Mouse (Mus musculus): ENCODE results near the gene Atad5. TPM values are rescaled to one million over a fixed set of nuclear protein-coding genes. Genes with fewer than 3 reads are reported as not detected.

Atad5 gene
- polyA plus RNA-seq, 1 experiment from 2014 or later, result 4.9 TPM

DNA sequence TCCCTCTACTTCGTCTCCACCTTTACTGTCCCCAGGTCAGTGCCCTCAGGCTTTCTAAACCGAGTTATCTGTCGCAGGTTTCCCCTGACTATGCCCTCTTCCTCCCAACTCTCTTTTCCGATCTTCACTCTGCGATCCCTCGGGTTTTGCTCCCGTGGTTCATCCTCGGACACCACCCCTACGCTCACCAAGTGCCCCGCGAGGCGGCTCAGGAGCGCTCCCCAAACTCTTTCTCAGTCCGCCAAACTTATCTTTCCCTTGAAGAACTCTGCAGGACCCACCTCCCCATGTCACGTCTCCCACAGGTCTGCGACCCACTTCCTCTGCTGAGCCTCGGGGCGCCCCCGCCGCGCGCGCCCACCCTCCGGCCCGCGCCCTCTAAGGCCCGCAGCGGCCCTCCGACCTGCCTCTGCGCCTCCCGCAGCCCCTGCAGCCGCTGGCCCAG lies 8.8 kb upstream of the Atad5 start:
- Histone ChIP-seq H3K4me1 (replicated peaks; ENCODE audit: insufficient read depth, low read length) (0 out of 2 replicates have a peak, but pooled peaks cover 8% of the 10 kb centered on the region), H3K27ac (peak overlapping the region; percentile 91), H3K9me3 (replicated peaks; ENCODE audit: low read length) (no peaks in the 10 kb centered on the region), H3K4me3 (replicated peaks; ENCODE audit: low read depth, low read length) (peak overlapping the region; percentile 94), H3K4me2 (ENCODE audit: low read length) (peak overlapping the region; percentile 75), H3K27me3 (ENCODE audit: insufficient read depth, low read length) (no peaks in the 10 kb centered on the region), H3K9ac (ENCODE audit: low read depth, low read length) (peak overlapping the region; percentile 95), H3K36me3 (ENCODE audit: insufficient read depth, low read length) (no peaks in the 10 kb centered on the region)
- ATAC-seq (replicated peaks; ENCODE audit: low FRiP score, low read depth), result peak; percentile 40
- TF ChIP-seq CTCF (IDR thresholded peaks at IDR 0.05; ENCODE audit: low read depth), result no peak
- DNase-seq (ENCODE audit: low spot score), result peak; percentile 52
- under 1% methylated on average over 32 of the region's 32 CpGs for WGBS

DNA sequence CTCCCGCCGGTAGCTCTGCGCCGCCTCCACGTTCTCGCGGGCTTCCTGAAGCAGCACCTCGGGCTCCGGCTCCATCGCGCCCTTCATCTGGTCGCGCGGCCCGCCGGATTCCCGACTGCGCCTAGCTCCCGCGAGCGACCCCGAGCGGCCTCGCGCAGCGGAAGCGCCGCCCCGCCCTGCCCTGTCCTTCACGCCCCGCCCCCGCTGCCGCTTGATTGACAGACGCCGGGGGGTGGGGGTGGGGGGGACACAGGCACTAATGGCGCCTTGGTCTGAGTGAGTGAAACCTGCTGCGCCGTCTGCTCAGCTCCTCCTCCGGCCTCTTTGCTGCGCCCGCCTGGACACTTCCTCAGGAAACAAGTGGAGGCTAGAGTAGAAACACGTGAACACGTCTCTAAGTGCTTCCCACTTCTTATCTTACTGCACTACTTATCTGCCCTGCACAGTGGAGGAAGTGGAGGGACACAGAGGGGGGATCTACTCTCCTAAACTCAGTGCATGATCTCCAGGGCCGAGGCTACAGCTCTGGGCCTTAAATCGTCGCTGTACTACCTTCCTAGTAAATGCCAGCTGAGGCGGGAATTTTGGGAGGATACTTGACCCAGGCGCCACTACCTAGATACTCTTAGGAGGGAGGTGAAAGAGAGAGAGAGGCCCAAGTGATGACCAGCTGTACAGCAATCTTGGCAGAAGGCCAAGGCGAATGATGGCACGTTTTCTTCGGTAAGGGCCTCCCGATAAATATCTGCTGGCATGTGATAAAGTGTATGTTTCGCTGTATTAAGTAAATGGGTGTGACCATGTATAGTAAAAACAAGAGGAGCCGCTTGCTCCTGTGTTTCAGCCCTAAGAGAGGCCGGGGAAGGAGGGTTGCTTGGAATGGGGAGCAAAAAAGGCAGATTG lies 8.1 kb upstream of the Atad5 start, which contains the start of gene Crlf3:
Gene Crlf3 (minus strand): TSS at position 166 of the 903 bp plus-strand sequence.
- Histone ChIP-seq H3K4me3 (replicated peaks; ENCODE audit: low read depth, low read length) (peak within 1 kb of the TSS; percentile 94), H3K36me3 (ENCODE audit: insufficient read depth, low read length) (no peaks in the 10 kb centered on the region), H3K9me3 (replicated peaks; ENCODE audit: low read length) (no peaks in the 10 kb centered on the region), H3K9ac (ENCODE audit: low read depth, low read length) (peak within 1 kb of the TSS; percentile 95), H3K4me2 (ENCODE audit: low read length) (peak within 1 kb of the TSS; percentile 75), H3K27ac (peak within 1 kb of the TSS; percentile 91), H3K4me1 (replicated peaks; ENCODE audit: insufficient read depth, low read length) (0 out of 2 replicates have a peak, but pooled peaks cover 8% of the 10 kb centered on the region), H3K27me3 (ENCODE audit: insufficient read depth, low read length) (no peaks in the 10 kb centered on the region)
- 7% methylated on average over 48 of the region's 55 CpGs for WGBS
- DNase-seq (ENCODE audit: low spot score), result peak; percentile 96
- peak; percentile 45; the same call in 1 of the 2 replicates for TF ChIP-seq CTCF (IDR thresholded peaks at IDR 0.05; ENCODE audit: low read depth)
- ATAC-seq (replicated peaks; ENCODE audit: low FRiP score, low read depth), result peak; percentile 95

DNA sequence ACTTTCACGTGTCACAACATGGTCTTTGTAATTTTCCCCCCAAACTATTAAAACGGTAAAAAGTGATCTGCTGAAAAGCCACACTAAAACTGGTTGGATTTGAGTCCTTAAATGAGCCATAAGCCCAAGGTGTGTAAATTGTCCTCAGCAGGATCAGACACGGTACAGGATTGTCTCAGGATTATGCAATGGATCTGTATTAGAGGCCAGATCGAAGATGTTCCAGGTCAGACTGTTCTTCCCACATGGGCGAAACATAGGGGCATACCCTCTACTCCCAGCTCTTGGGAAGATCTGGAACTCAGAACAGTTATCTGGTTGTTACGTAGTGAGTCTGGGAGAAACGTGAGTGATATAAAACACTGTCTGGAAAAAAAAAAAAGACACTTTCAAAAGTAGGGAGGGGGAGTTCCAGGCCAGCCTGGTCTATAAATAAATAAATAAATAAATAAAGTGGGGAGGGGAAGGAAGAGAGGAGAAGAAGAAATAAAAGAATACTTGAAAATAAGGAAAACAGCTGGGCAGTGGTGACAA lies 7.3 kb upstream of the Atad5 start:
- no peak for DNase-seq (ENCODE audit: low spot score)
- TF ChIP-seq CTCF (IDR thresholded peaks at IDR 0.05; ENCODE audit: low read depth), result no peak
- Histone ChIP-seq H3K4me1 (replicated peaks; ENCODE audit: insufficient read depth, low read length) (0 out of 2 replicates have a peak, but pooled peaks cover 8% of the 10 kb centered on the region), H3K9me3 (replicated peaks; ENCODE audit: low read length) (no peaks in the 10 kb centered on the region), H3K9ac (ENCODE audit: low read depth, low read length) (no peak overlapping the region), H3K4me2 (ENCODE audit: low read length) (peak overlapping the region; percentile 75; the same call in 1 of the 2 replicates), H3K4me3 (replicated peaks; ENCODE audit: low read depth, low read length) (no peak overlapping the region; the same call in 1 of the 2 replicates), H3K36me3 (ENCODE audit: insufficient read depth, low read length) (no peaks in the 10 kb centered on the region), H3K27ac (peak overlapping the region; percentile 91), H3K27me3 (ENCODE audit: insufficient read depth, low read length) (no peaks in the 10 kb centered on the region)
- no peak for ATAC-seq (replicated peaks; ENCODE audit: low FRiP score, low read depth)
- 76% methylated on average over 7 of the region's 7 CpGs for WGBS

DNA sequence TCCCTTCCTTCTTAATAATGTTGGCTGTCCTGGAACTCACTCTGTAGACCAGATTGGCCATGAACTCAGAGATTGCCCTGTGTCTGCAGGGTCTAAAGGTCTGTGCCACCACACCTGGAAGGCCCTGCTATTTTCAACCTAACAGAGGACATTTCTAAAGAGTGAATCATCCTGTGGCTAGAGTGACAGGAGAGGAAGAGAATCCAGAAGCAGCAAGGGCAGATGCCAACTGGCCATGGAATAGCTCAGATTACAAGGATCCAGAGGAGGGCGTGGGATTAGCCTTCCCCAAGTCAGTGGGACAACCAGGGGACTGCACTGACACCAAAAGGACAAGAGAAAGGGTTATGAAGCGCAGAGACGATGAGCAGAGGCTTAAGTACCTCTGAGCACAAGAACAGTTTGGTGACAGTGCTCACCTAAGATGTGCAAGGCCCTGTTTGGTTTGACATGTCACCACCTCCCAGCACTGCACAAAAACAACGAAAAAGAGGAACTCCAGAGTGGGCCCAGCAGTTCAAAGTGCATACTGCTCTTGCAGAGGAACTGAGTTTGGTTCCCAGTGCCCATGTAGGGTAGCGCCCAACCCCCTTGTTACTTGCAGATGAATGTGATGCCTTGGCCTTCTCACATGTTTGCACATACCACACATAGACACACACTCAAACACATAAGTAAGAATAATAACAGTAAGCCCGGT lies 3.7 kb upstream of the Atad5 start:
- 67% methylated on average over 6 of the region's 6 CpGs for WGBS
- Histone ChIP-seq H3K36me3 (ENCODE audit: insufficient read depth, low read length) (no peaks in the 10 kb centered on the region), H3K4me1 (replicated peaks; ENCODE audit: insufficient read depth, low read length) (no peaks in the 10 kb centered on the region), H3K9me3 (replicated peaks; ENCODE audit: low read length) (no peaks in the 10 kb centered on the region), H3K27ac (no peak overlapping the region), H3K4me2 (ENCODE audit: low read length) (no peak overlapping the region), H3K27me3 (ENCODE audit: insufficient read depth, low read length) (no peaks in the 10 kb centered on the region), H3K4me3 (replicated peaks; ENCODE audit: low read depth, low read length) (no peak overlapping the region), H3K9ac (ENCODE audit: low read depth, low read length) (no peak overlapping the region)
- no peak for ATAC-seq (replicated peaks; ENCODE audit: low FRiP score, low read depth)
- DNase-seq (ENCODE audit: low spot score), result no peak
- no peak for TF ChIP-seq CTCF (IDR thresholded peaks at IDR 0.05; ENCODE audit: low read depth)

DNA sequence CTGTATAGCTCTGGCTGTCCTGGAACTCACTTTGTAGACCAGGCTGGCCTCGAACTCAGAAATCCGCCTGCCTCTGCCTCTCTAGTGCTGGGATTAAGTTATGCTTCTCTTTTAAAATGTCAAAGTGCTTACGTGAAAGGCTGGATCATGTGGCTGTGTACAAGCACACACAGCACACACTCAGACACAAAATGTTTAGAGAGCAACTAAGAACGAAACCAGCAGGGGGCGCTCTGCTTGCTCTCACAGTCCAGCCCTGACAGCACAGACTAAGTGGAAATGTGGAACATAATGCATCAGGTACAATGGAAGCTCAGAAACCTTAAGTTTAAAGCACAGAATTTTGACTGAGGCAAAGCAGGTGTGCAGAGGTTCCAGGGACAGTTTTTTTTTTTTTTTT lies 2.4 kb upstream of the Atad5 start:
- Histone ChIP-seq H3K36me3 (ENCODE audit: insufficient read depth, low read length) (no peaks in the 10 kb centered on the region), H3K4me3 (replicated peaks; ENCODE audit: low read depth, low read length) (no peak overlapping the region), H3K4me2 (ENCODE audit: low read length) (no peak overlapping the region), H3K9me3 (replicated peaks; ENCODE audit: low read length) (no peaks in the 10 kb centered on the region), H3K9ac (ENCODE audit: low read depth, low read length) (no peak overlapping the region), H3K27me3 (ENCODE audit: insufficient read depth, low read length) (no peaks in the 10 kb centered on the region), H3K27ac (no peak overlapping the region), H3K4me1 (replicated peaks; ENCODE audit: insufficient read depth, low read length) (no peaks in the 10 kb centered on the region)
- peak; percentile 87 for DNase-seq (ENCODE audit: low spot score)
- TF ChIP-seq CTCF (IDR thresholded peaks at IDR 0.05; ENCODE audit: low read depth), result peak; percentile 91
- WGBS, result 17% methylated on average over 5 of the region's 5 CpGs
- ATAC-seq (replicated peaks; ENCODE audit: low FRiP score, low read depth), result peak; percentile 72

DNA sequence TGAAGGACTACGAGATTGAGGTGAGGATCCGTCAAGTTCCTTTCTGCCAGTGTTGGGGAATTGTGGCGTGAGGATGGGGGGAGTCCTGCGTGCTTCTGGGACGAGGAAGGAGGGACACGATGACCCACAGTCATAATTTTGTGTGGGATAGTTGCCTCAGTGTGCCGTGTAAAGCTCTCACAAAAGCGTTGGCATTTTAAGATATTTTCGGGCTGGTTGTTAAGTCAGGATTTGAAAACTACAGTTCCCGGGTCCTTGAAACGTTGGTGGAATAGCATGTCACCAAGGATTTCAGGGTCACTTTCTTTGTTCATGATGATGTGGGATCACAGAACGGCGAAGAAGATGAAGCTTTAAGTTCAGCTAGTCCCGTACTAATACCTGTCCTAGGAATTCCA lies 616 bp downstream of the Atad5 start:
- Histone ChIP-seq H3K27ac (no peak overlapping the region), H3K4me2 (ENCODE audit: low read length) (peak overlapping the region; percentile 75), H3K4me1 (replicated peaks; ENCODE audit: insufficient read depth, low read length) (no peaks in the 10 kb centered on the region), H3K9ac (ENCODE audit: low read depth, low read length) (peak overlapping the region; percentile 93), H3K4me3 (replicated peaks; ENCODE audit: low read depth, low read length) (peak overlapping the region; percentile 99), H3K36me3 (ENCODE audit: insufficient read depth, low read length) (0 out of 2 replicates have a peak, but pooled peaks cover under 1% of the 10 kb centered on the region), H3K27me3 (ENCODE audit: insufficient read depth, low read length) (no peaks in the 10 kb centered on the region), H3K9me3 (replicated peaks; ENCODE audit: low read length) (no peaks in the 10 kb centered on the region)
- ATAC-seq (replicated peaks; ENCODE audit: low FRiP score, low read depth), result no peak
- 0% methylated on average over 14 of the region's 14 CpGs for WGBS
- DNase-seq (ENCODE audit: low spot score), result no peak
- no peak for TF ChIP-seq CTCF (IDR thresholded peaks at IDR 0.05; ENCODE audit: low read depth)
